Mouse (Mus musculus) heart, embryonic 10.5 days (tissue): ENCODE measurements at regions not wholly inside any gene's neighbourhood (a gene's known extent, or its start where the extent isn't known, plus 50 kb on each side); places are given as distances from the start of the nearest gene placed in this dataset.
A peak's percentile ranks its signal among the peaks of the same experiment; 100 is the strongest.

Source experiments
- DNase-seq: peaks from one replicate; pipeline ENCODE4 v3.0.0-alpha.2; 2017; ENCODE audit warnings: low spot score
- H3K27ac ChIP-seq: fragments of 300-500 bp; sonication (generic); 2 replicates; pipeline ENCODE4 v1.5.1; 2016; ENCODE audit warnings: mild to moderate bottlenecking
- H3K27me3 ChIP-seq: fragments of 300-500 bp; sonication (generic); 2 replicates; pipeline ENCODE4 v1.6.1; 2016; ENCODE audit warnings: mild to moderate bottlenecking; ENCODE audit not compliant: poor library complexity, insufficient read depth, severe bottlenecking
- H3K36me3 ChIP-seq: fragments of 300-500 bp; sonication (generic); 2 replicates; pipeline ENCODE4 v1.6.1; 2016; ENCODE audit warnings: mild to moderate bottlenecking, moderate library complexity
- H3K4me1 ChIP-seq: fragments of 300-500 bp; sonication (generic); 2 replicates; pipeline ENCODE4 v1.6.1; 2016; ENCODE audit warnings: mild to moderate bottlenecking
- H3K4me3 ChIP-seq: fragments of 300-500 bp; sonication (generic); 2 replicates; pipeline ENCODE4 v1.5.1; 2016; ENCODE audit warnings: mild to moderate bottlenecking, moderate library complexity
- H3K9me3 ChIP-seq: fragments of 300-500 bp; sonication (generic); 2 replicates; pipeline ENCODE4 v1.6.1; 2016; ENCODE audit warnings: mild to moderate bottlenecking, moderate library complexity
- WGBS: fragments of 180-500 bp; shearing (Covaris S2); methylation state at CpG from one replicate; pipeline ENCODE4 v1.1.7; 2016; 5-methylcytosine and 5-hydroxymethylcytosine counted together

GRCm38 (mm10) chr17:84051212-84051611, 136.5 kb downstream of the Zfp36l2 start:
- no peak overlapping the region for H3K4me3 ChIP-seq
- DNase-seq, result no peak
- H3K27ac ChIP-seq, result no peak overlapping the region
- H3K27me3 ChIP-seq, result 0 out of 2 replicates have a peak, but pooled peaks cover 4% of the 10 kb centered on the region
- H3K4me1 ChIP-seq, result no peaks in the 10 kb centered on the region
- 82% methylated on average over 9 of the region's 9 CpGs for WGBS
- H3K36me3 ChIP-seq, result no peaks in the 10 kb centered on the region
- H3K9me3 ChIP-seq, result 0 out of 2 replicates have a peak, but pooled peaks cover 6% of the 10 kb centered on the region

GRCm38 (mm10) chr17:84048533-84048932, 139.2 kb downstream of the Zfp36l2 start:
- 64% methylated on average over 6 of the region's 6 CpGs for WGBS

GRCm38 (mm10) chr17:84047520-84047919, 140.2 kb downstream of the Zfp36l2 start:
- Histone ChIP-seq H3K27ac (no peak overlapping the region), H3K27me3 (0 out of 2 replicates have a peak, but pooled peaks cover 4% of the 10 kb centered on the region), H3K4me1 (peaks cover 27% of the 10 kb centered on the region), H3K9me3 (0 out of 2 replicates have a peak, but pooled peaks cover 6% of the 10 kb centered on the region), H3K36me3 (no peaks in the 10 kb centered on the region), H3K4me3 (no peak overlapping the region)
- 81% methylated on average over 1 of the region's 1 CpGs for WGBS
- no peak for DNase-seq

More at GRCm38 (mm10) chr17:84048533-84048932, 139.2 kb downstream of the Zfp36l2 start:
- Histone ChIP-seq H3K4me1 (peaks cover 18% of the 10 kb centered on the region), H3K4me3 (no peak overlapping the region), H3K9me3 (0 out of 2 replicates have a peak, but pooled peaks cover 6% of the 10 kb centered on the region), H3K36me3 (no peaks in the 10 kb centered on the region), H3K27me3 (0 out of 2 replicates have a peak, but pooled peaks cover 4% of the 10 kb centered on the region), H3K27ac (no peak overlapping the region; the same call in 1 of the 2 replicates)
- DNase-seq, result no peak

- peaks cover 27% of the 10 kb centered on the region for H3K4me1 ChIP-seq
- no peak for DNase-seq
- no peaks in the 10 kb centered on the region for H3K36me3 ChIP-seq
- 74% methylated on average over 1 of the region's 1 CpGs for WGBS
- H3K9me3 ChIP-seq, result 0 out of 2 replicates have a peak, but pooled peaks cover 9% of the 10 kb centered on the region
- H3K27ac ChIP-seq, result 0 out of 2 replicates have a peak overlapping the region, but pooled peaks have one; percentile 16
- H3K27me3 ChIP-seq, result no peaks in the 10 kb centered on the region
- H3K4me3 ChIP-seq, result no peak overlapping the region
Measured at GRCm38 (mm10) chr17:84045812-84046211, 141.9 kb downstream of the Zfp36l2 start.

GRCm38 (mm10) chr17:84044472-84044936, 143.2 kb downstream of the Zfp36l2 start:
- H3K4me1 ChIP-seq, result peaks cover 27% of the 10 kb centered on the region
- H3K27ac ChIP-seq, result peak overlapping the region; percentile 47
- H3K27me3 ChIP-seq, result no peaks in the 10 kb centered on the region
- H3K4me3 ChIP-seq, result no peak overlapping the region
- DNase-seq, result peak; percentile 82
- H3K36me3 ChIP-seq, result no peaks in the 10 kb centered on the region
- 36% methylated on average over 5 of the region's 5 CpGs for WGBS
- 0 out of 2 replicates have a peak, but pooled peaks cover 9% of the 10 kb centered on the region for H3K9me3 ChIP-seq

- H3K9me3 ChIP-seq, result 0 out of 2 replicates have a peak, but pooled peaks cover 9% of the 10 kb centered on the region
- DNase-seq, result no peak
- H3K27ac ChIP-seq, result peak overlapping the region; percentile 52
- H3K4me1 ChIP-seq, result peaks cover 34% of the 10 kb centered on the region
- no peaks in the 10 kb centered on the region for H3K36me3 ChIP-seq
- no peaks in the 10 kb centered on the region for H3K27me3 ChIP-seq
- H3K4me3 ChIP-seq, result no peak overlapping the region
- WGBS, result 72% methylated on average over 2 of the region's 2 CpGs
Measured at GRCm38 (mm10) chr17:84043102-84043501, 144.6 kb downstream of the Zfp36l2 start.

GRCm38 (mm10) chr17:84039444-84039843, 148.3 kb downstream of the Zfp36l2 start:
- H3K27ac ChIP-seq, result no peak overlapping the region

GRCm38 (mm10) chr17:84037580-84038304, 150.0 kb downstream of the Zfp36l2 start:
- no peak overlapping the region for H3K4me3 ChIP-seq
- H3K27me3 ChIP-seq, result peaks cover 8% of the 10 kb centered on the region
- peaks cover 38% of the 10 kb centered on the region for H3K4me1 ChIP-seq
- 0 out of 2 replicates have a peak, but pooled peaks cover 4% of the 10 kb centered on the region for H3K9me3 ChIP-seq
- no peaks in the 10 kb centered on the region for H3K36me3 ChIP-seq
- no peak for DNase-seq
- H3K27ac ChIP-seq, result peak overlapping the region; percentile 13; the same call in 1 of the 2 replicates
- WGBS, result 58% methylated on average over 11 of the region's 11 CpGs

More at GRCm38 (mm10) chr17:84039444-84039843, 148.3 kb downstream of the Zfp36l2 start:
- Histone ChIP-seq H3K4me1 (peaks cover 37% of the 10 kb centered on the region), H3K9me3 (0 out of 2 replicates have a peak, but pooled peaks cover 4% of the 10 kb centered on the region), H3K36me3 (no peaks in the 10 kb centered on the region), H3K27me3 (peaks cover 7% of the 10 kb centered on the region; the same call in 1 of the 2 replicates), H3K4me3 (no peak overlapping the region)
- 77% methylated on average over 10 of the region's 10 CpGs for WGBS
- DNase-seq, result no peak

- Histone ChIP-seq H3K4me3 (no peak overlapping the region), H3K27ac (no peak overlapping the region), H3K36me3 (no peaks in the 10 kb centered on the region), H3K4me1 (peaks cover 47% of the 10 kb centered on the region), H3K9me3 (0 out of 2 replicates have a peak, but pooled peaks cover under 1% of the 10 kb centered on the region), H3K27me3 (peaks cover 12% of the 10 kb centered on the region)
- 77% methylated on average over 6 of the region's 6 CpGs for WGBS
- DNase-seq, result no peak
Measured at GRCm38 (mm10) chr17:84036056-84036455, 151.7 kb downstream of the Zfp36l2 start.

- H3K27ac ChIP-seq, result no peak overlapping the region
- peaks cover 14% of the 10 kb centered on the region for H3K27me3 ChIP-seq
- 85% methylated on average over 1 of the region's 1 CpGs for WGBS
- H3K9me3 ChIP-seq, result no peaks in the 10 kb centered on the region
- no peaks in the 10 kb centered on the region for H3K36me3 ChIP-seq
- H3K4me3 ChIP-seq, result no peak overlapping the region
- H3K4me1 ChIP-seq, result peaks cover 47% of the 10 kb centered on the region
- DNase-seq, result no peak
Measured at GRCm38 (mm10) chr17:84034801-84035200, 152.9 kb downstream of the Zfp36l2 start.

- H3K4me1 ChIP-seq, result peaks cover 49% of the 10 kb centered on the region
- no peaks in the 10 kb centered on the region for H3K36me3 ChIP-seq
- H3K4me3 ChIP-seq, result no peak overlapping the region
- H3K27ac ChIP-seq, result no peak overlapping the region; the same call in 1 of the 2 replicates
- 80% methylated on average over 8 of the region's 8 CpGs for WGBS
- H3K9me3 ChIP-seq, result no peaks in the 10 kb centered on the region
- no peak for DNase-seq
- peaks cover 24% of the 10 kb centered on the region for H3K27me3 ChIP-seq
Measured at GRCm38 (mm10) chr17:84032441-84032840, 155.3 kb downstream of the Zfp36l2 start.

- Histone ChIP-seq H3K27ac (no peak overlapping the region), H3K4me1 (peaks cover 45% of the 10 kb centered on the region)
- 81% methylated on average over 4 of the region's 4 CpGs for WGBS
Measured at GRCm38 (mm10) chr17:84031833-84032232, 155.9 kb downstream of the Zfp36l2 start.

GRCm38 (mm10) chr17:84031381-84031780, 156.4 kb downstream of the Zfp36l2 start:
- WGBS, result 72% methylated on average over 6 of the region's 6 CpGs

More at GRCm38 (mm10) chr17:84031833-84032232, 155.9 kb downstream of the Zfp36l2 start:
- no peak for DNase-seq
- H3K36me3 ChIP-seq, result no peaks in the 10 kb centered on the region
- H3K9me3 ChIP-seq, result no peaks in the 10 kb centered on the region
- H3K4me3 ChIP-seq, result no peak overlapping the region
- H3K27me3 ChIP-seq, result peaks cover 31% of the 10 kb centered on the region

More at GRCm38 (mm10) chr17:84031381-84031780, 156.4 kb downstream of the Zfp36l2 start:
- no peak overlapping the region for H3K4me3 ChIP-seq
- H3K27ac ChIP-seq, result no peak overlapping the region
- DNase-seq, result no peak
- H3K27me3 ChIP-seq, result peaks cover 35% of the 10 kb centered on the region
- H3K9me3 ChIP-seq, result no peaks in the 10 kb centered on the region
- H3K36me3 ChIP-seq, result no peaks in the 10 kb centered on the region
- H3K4me1 ChIP-seq, result peaks cover 46% of the 10 kb centered on the region
